Mouse (Mus musculus): ENCODE results near the gene Akap7. TPM values are rescaled to one million over a fixed set of nuclear protein-coding genes. Genes with fewer than 3 reads are reported as not detected.

The Akap7 gene
- polyA plus RNA-seq, 1 experiment from 2014 or later: 22.2 TPM

- ATAC-seq (ENCODE audit: insufficient number of reproducible peaks, low FRiP score, low TSS enrichment, low read depth): no peak
- H3K4me1 ChIP-seq (ENCODE audit: control insufficient read depth, insufficient read depth, low read length): 0 out of 2 replicates have a peak, but pooled peaks cover 3% of the 10 kb centered on the region
- H3K4me3 ChIP-seq (ENCODE audit: low read depth, low read length): no peak overlapping the region
- no peak for DNase-seq (ENCODE audit: low spot score)
- no peaks in the 10 kb centered on the region for H3K36me3 ChIP-seq (ENCODE audit: control insufficient read depth, insufficient read depth, low read length)
- H3K4me2 ChIP-seq (ENCODE audit: low read depth, severe bottlenecking): no peak overlapping the region
- no peaks in the 10 kb centered on the region for H3K9me3 ChIP-seq (ENCODE audit: control insufficient read depth, low read length)
- H3K27me3 ChIP-seq (ENCODE audit: control insufficient read depth, insufficient read depth, low read length): no peaks in the 10 kb centered on the region
- no peak overlapping the region for H3K9ac ChIP-seq (ENCODE audit: low read length)
- no peak overlapping the region for H3K27ac ChIP-seq (replicated peaks; ENCODE audit: low read depth, low read length)
- 87% methylated on average over 4 of the region's 4 CpGs for WGBS
Observed at GRCm38 (mm10) chr10:25310736-25311135, 3.1 kb upstream of the Akap7 start.

GRCm38 (mm10) chr10:25309996-25310395 lies 2.3 kb upstream of the Akap7 start:
- Histone ChIP-seq H3K9ac (ENCODE audit: low read length) (no peak overlapping the region), H3K4me1 (ENCODE audit: control insufficient read depth, insufficient read depth, low read length) (0 out of 2 replicates have a peak, but pooled peaks cover 3% of the 10 kb centered on the region), H3K9me3 (ENCODE audit: control insufficient read depth, low read length) (no peaks in the 10 kb centered on the region), H3K27me3 (ENCODE audit: control insufficient read depth, insufficient read depth, low read length) (no peaks in the 10 kb centered on the region), H3K36me3 (ENCODE audit: control insufficient read depth, insufficient read depth, low read length) (no peaks in the 10 kb centered on the region), H3K27ac (replicated peaks; ENCODE audit: low read depth, low read length) (no peak overlapping the region), H3K4me2 (ENCODE audit: low read depth, severe bottlenecking) (no peak overlapping the region), H3K4me3 (ENCODE audit: low read depth, low read length) (no peak overlapping the region)
- DNase-seq (ENCODE audit: low spot score) (no peak), ATAC-seq (ENCODE audit: insufficient number of reproducible peaks, low FRiP score, low TSS enrichment, low read depth) (no peak)
- WGBS: 89% methylated on average over 5 of the region's 5 CpGs

GRCm38 (mm10) chr10:25305146-25305545 lies 2.5 kb downstream of the Akap7 start:
- DNase-seq (ENCODE audit: low spot score): no peak
- H3K36me3 ChIP-seq (ENCODE audit: control insufficient read depth, insufficient read depth, low read length): no peaks in the 10 kb centered on the region
- WGBS: 63% methylated on average over 6 of the region's 6 CpGs
- no peak overlapping the region for H3K27ac ChIP-seq (replicated peaks; ENCODE audit: low read depth, low read length)
- H3K9ac ChIP-seq (ENCODE audit: low read length): no peak overlapping the region
- no peaks in the 10 kb centered on the region for H3K4me1 ChIP-seq (ENCODE audit: control insufficient read depth, insufficient read depth, low read length)
- H3K9me3 ChIP-seq (ENCODE audit: control insufficient read depth, low read length): no peaks in the 10 kb centered on the region
- H3K27me3 ChIP-seq (ENCODE audit: control insufficient read depth, insufficient read depth, low read length): no peaks in the 10 kb centered on the region
- no peak overlapping the region for H3K4me3 ChIP-seq (ENCODE audit: low read depth, low read length)
- ATAC-seq (ENCODE audit: insufficient number of reproducible peaks, low FRiP score, low TSS enrichment, low read depth): no peak
- H3K4me2 ChIP-seq (ENCODE audit: low read depth, severe bottlenecking): no peak overlapping the region

DNA sequence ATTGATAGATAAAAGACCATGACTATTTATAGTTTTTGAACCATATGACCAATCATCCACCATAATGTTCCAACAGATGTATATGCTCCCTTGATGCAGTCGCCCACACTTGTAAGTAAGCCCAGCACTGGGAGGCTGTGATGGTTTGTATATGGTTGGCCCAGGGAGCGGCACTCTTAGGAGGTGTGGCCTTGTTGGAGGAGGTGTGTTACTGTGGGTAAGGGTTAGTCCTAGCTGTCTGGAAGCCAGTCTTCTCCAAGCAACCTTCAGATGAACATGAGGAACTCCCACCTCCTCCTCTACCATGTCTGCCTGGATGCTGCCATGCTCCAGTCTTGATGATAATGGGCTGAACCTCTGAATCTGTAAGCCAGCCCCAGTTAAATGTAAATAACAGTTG lies 3.1 kb downstream of the Akap7 start:
- no peaks in the 10 kb centered on the region for H3K4me1 ChIP-seq (ENCODE audit: control insufficient read depth, insufficient read depth, low read length)
- no peak overlapping the region for H3K4me3 ChIP-seq (ENCODE audit: low read depth, low read length)
- no peaks in the 10 kb centered on the region for H3K27me3 ChIP-seq (ENCODE audit: control insufficient read depth, insufficient read depth, low read length)
- 95% methylated on average over 2 of the region's 2 CpGs for WGBS
- no peak for ATAC-seq (ENCODE audit: insufficient number of reproducible peaks, low FRiP score, low TSS enrichment, low read depth)
- H3K36me3 ChIP-seq (ENCODE audit: control insufficient read depth, insufficient read depth, low read length): no peaks in the 10 kb centered on the region
- no peaks in the 10 kb centered on the region for H3K9me3 ChIP-seq (ENCODE audit: control insufficient read depth, low read length)
- no peak overlapping the region for H3K4me2 ChIP-seq (ENCODE audit: low read depth, severe bottlenecking)
- no peak overlapping the region for H3K9ac ChIP-seq (ENCODE audit: low read length)
- no peak for DNase-seq (ENCODE audit: low spot score)
- H3K27ac ChIP-seq (replicated peaks; ENCODE audit: low read depth, low read length): no peak overlapping the region

- H3K4me3 ChIP-seq (ENCODE audit: low read depth, low read length): no peak overlapping the region
- ATAC-seq (ENCODE audit: insufficient number of reproducible peaks, low FRiP score, low TSS enrichment, low read depth): no peak
Observed at GRCm38 (mm10) chr10:25299031-25299529, 8.6 kb downstream of the Akap7 start.

DNA sequence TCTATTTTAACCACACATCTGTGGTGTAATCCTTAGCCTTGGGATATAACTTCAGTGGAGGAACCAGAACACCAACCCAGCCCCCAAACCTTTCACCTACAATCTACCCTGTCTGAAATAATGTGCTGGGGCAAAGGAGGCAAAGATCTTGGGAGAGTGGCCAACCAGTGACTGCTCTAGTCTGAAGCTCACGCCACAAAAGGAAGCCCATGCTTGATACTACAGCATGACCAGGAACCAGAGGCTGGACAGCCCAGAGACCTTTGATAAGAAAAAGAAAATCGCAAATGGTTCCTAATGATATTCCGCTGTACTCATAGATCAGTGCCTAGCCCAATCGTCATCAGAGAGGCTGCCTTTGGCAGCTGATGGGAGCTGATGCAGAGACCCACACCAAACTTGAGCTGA lies 9.4 kb downstream of the Akap7 start:
- no peak overlapping the region for H3K4me2 ChIP-seq (ENCODE audit: low read depth, severe bottlenecking)
- ATAC-seq (ENCODE audit: insufficient number of reproducible peaks, low FRiP score, low TSS enrichment, low read depth): no peak
- no peak overlapping the region for H3K27ac ChIP-seq (replicated peaks; ENCODE audit: low read depth, low read length)
- 83% methylated on average over 4 of the region's 4 CpGs for WGBS
- no peaks in the 10 kb centered on the region for H3K36me3 ChIP-seq (ENCODE audit: control insufficient read depth, insufficient read depth, low read length)
- H3K27me3 ChIP-seq (ENCODE audit: control insufficient read depth, insufficient read depth, low read length): no peaks in the 10 kb centered on the region
- peaks cover 4% of the 10 kb centered on the region; the same call in 1 of the 2 replicates for H3K4me1 ChIP-seq (ENCODE audit: control insufficient read depth, insufficient read depth, low read length)
- DNase-seq (ENCODE audit: low spot score): no peak
- H3K9me3 ChIP-seq (ENCODE audit: control insufficient read depth, low read length): no peaks in the 10 kb centered on the region
- H3K4me3 ChIP-seq (ENCODE audit: low read depth, low read length): no peak overlapping the region
- H3K9ac ChIP-seq (ENCODE audit: low read length): no peak overlapping the region

More at GRCm38 (mm10) chr10:25299031-25299529, 8.6 kb downstream of the Akap7 start:
- no peaks in the 10 kb centered on the region for H3K9me3 ChIP-seq (ENCODE audit: control insufficient read depth, low read length)
- H3K4me1 ChIP-seq (ENCODE audit: control insufficient read depth, insufficient read depth, low read length): peaks cover 4% of the 10 kb centered on the region; the same call in 1 of the 2 replicates
- no peaks in the 10 kb centered on the region for H3K27me3 ChIP-seq (ENCODE audit: control insufficient read depth, insufficient read depth, low read length)
- no peak overlapping the region for H3K27ac ChIP-seq (replicated peaks; ENCODE audit: low read depth, low read length)
- DNase-seq (ENCODE audit: low spot score): no peak
- H3K9ac ChIP-seq (ENCODE audit: low read length): no peak overlapping the region
- no peak overlapping the region for H3K4me2 ChIP-seq (ENCODE audit: low read depth, severe bottlenecking)
- H3K36me3 ChIP-seq (ENCODE audit: control insufficient read depth, insufficient read depth, low read length): no peaks in the 10 kb centered on the region
- 94% methylated on average over 15 of the region's 15 CpGs for WGBS

GRCm38 (mm10) chr10:25297666-25298263 lies 9.9 kb downstream of the Akap7 start:
- H3K4me3 ChIP-seq (ENCODE audit: low read depth, low read length): peak overlapping the region; percentile 44
- H3K36me3 ChIP-seq (ENCODE audit: control insufficient read depth, insufficient read depth, low read length): no peaks in the 10 kb centered on the region
- peaks cover 4% of the 10 kb centered on the region; the same call in 1 of the 2 replicates for H3K4me1 ChIP-seq (ENCODE audit: control insufficient read depth, insufficient read depth, low read length)
- H3K27ac ChIP-seq (replicated peaks; ENCODE audit: low read depth, low read length): no peak overlapping the region
- DNase-seq (ENCODE audit: low spot score): no peak
- peak overlapping the region; percentile 67 for H3K4me2 ChIP-seq (ENCODE audit: low read depth, severe bottlenecking)
- H3K9me3 ChIP-seq (ENCODE audit: control insufficient read depth, low read length): no peaks in the 10 kb centered on the region
- no peak overlapping the region; the same call in 1 of the 2 replicates for H3K9ac ChIP-seq (ENCODE audit: low read length)
- ATAC-seq (ENCODE audit: insufficient number of reproducible peaks, low FRiP score, low TSS enrichment, low read depth): no peak
- no peaks in the 10 kb centered on the region for H3K27me3 ChIP-seq (ENCODE audit: control insufficient read depth, insufficient read depth, low read length)
- 45% methylated on average over 12 of the region's 12 CpGs for WGBS

DNA sequence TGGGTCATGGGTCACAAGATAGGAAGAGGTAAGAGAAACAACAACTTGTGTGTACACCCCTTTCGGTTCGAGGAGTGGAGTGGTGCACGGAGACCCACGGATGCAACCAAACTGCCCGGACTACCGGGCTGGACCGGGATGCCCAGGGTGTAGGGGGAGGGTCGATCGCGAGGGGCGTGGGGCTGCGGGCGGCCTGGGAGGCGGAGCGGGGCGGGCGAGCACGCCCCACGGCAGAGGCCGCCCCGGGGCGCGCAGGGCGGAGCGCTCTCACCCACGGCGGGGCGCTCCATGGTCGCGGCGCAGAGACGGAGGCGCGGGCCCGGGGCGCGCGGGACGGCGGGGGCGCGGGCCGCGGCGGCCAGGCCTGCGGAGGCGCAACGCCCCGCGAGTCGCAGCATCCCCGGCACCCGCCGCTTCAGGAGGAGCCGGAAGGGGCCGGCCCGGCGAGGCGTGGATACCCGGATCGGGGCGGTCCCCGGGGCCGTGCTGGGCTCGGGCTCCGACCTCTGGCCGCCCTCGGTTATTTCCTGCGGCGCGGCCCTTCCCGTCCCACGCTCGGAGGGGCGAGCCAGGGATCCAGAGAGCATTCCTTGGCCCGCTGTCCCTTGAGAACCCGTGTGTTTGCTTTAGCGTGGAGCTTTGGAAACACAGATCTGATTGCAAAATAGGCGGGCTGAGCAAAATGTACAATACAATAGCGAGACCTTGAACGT lies 10.9 kb downstream of the Akap7 start:
- H3K9me3 ChIP-seq (ENCODE audit: control insufficient read depth, low read length): no peaks in the 10 kb centered on the region
- peak; percentile 85 for DNase-seq (ENCODE audit: low spot score)
- WGBS: under 1% methylated on average over 69 of the region's 81 CpGs
- H3K9ac ChIP-seq (ENCODE audit: low read length): peak overlapping the region; percentile 88
- no peaks in the 10 kb centered on the region for H3K36me3 ChIP-seq (ENCODE audit: control insufficient read depth, insufficient read depth, low read length)
- peak overlapping the region; percentile 44 for H3K4me3 ChIP-seq (ENCODE audit: low read depth, low read length)
- H3K27ac ChIP-seq (replicated peaks; ENCODE audit: low read depth, low read length): peak overlapping the region; percentile 92
- peaks cover 4% of the 10 kb centered on the region; the same call in 1 of the 2 replicates for H3K4me1 ChIP-seq (ENCODE audit: control insufficient read depth, insufficient read depth, low read length)
- H3K4me2 ChIP-seq (ENCODE audit: low read depth, severe bottlenecking): peak overlapping the region; percentile 67
- peak; percentile 92 for ATAC-seq (ENCODE audit: insufficient number of reproducible peaks, low FRiP score, low TSS enrichment, low read depth)
- no peaks in the 10 kb centered on the region for H3K27me3 ChIP-seq (ENCODE audit: control insufficient read depth, insufficient read depth, low read length)

Measured in limb, embryonic 11.5 days (tissue).